In the genomic region with DNA sequence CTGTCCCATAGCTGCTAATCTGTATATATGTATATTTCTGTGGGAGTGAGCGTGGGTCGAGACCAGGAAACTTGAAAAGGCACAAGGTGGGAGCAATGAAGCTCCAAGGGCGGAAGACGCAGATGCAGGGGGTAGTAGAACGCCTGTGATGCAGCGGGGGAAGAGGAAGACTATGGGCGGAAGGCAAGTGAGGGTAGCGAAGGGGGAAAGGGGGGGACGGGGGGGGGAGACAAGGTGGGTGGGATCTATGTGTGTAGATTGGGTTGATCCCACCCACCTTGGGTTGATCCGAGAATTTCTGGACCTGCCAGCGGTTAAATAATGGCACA, we compare ENCODE assay signal across 9 mouse cellular contexts. TPM values are rescaled to one million over a fixed set of nuclear protein-coding genes. Genes with fewer than 3 reads are reported as not detected.
A peak's percentile ranks its signal among the peaks of the same experiment; 100 is the strongest.
DNase-seq lines count a peak whose midpoint lies in the region; ATAC-seq and TF ChIP-seq lines count a peak whose summit lies in the region.
"Had no signal": no experiment of that assay in that cellular context is flagged by ENCODE, and none has a peak within 500 bp of the region (broad histone marks: within the 10 kb centered on the region; RNA-seq: fewer than 3 reads in every experiment).

No protein-coding gene starts in this region.

- no peak for TF ChIP-seq EP300 in lung, postnatal 0 days (IDR thresholded peaks at IDR 0.05)

- no peak for DNase-seq in lung, postnatal 0 days (ENCODE audit: low spot score)
- no peak for DNase-seq in lung, postnatal 25 days (ENCODE audit: low spot score)
- no peak for DNase-seq in adrenal gland, postnatal 14 days
- DNase-seq in ovary, postnatal 36 days (ENCODE audit: low spot score), result no peak
- DNase-seq: kidney, postnatal 14 days had no signal

- H3K9me3 ChIP-seq in lung, postnatal 0 days (ENCODE audit: low read length), result no peaks in the 10 kb centered on the region
- no peaks in the 10 kb centered on the region for H3K9me3 ChIP-seq in forebrain, embryonic 16.5 days (ENCODE audit: control insufficient read depth, low read length)
- no peaks in the 10 kb centered on the region for H3K9me3 ChIP-seq in limb, embryonic 15.5 days

- no peak overlapping the region for H3K9ac ChIP-seq in lung, postnatal 0 days (replicated peaks; ENCODE audit: low read depth)
- no peak overlapping the region for H3K9ac ChIP-seq in forebrain, embryonic 16.5 days (replicated peaks; ENCODE audit: low read depth, low read length)
- H3K9ac ChIP-seq in limb, embryonic 15.5 days, result no peak overlapping the region

- no peak overlapping the region for H3K27ac ChIP-seq in lung, postnatal 0 days (ENCODE audit: low read length)
- no peak overlapping the region for H3K27ac ChIP-seq in forebrain, embryonic 16.5 days (ENCODE audit: low read length)
- no peak overlapping the region for H3K27ac ChIP-seq in limb, embryonic 15.5 days
- no peak overlapping the region for H3K27ac ChIP-seq in small intestine, adult 2 months (ENCODE audit: insufficient read depth, low read depth, low read length)

- H3K4me3 ChIP-seq in lung, postnatal 0 days (ENCODE audit: low read depth, low read length), result no peak overlapping the region; the same call in 1 of the 2 replicates
- no peak overlapping the region for H3K4me3 ChIP-seq in forebrain, embryonic 16.5 days (replicated peaks; ENCODE audit: low read length)
- H3K4me3 ChIP-seq in limb, embryonic 15.5 days, result peak overlapping the region; percentile 26
- H3K4me3 ChIP-seq in small intestine, adult 2 months (ENCODE audit: low read depth, low read length), result peak overlapping the region; percentile 24; the same call in 1 of the 2 replicates
- H3K4me3 ChIP-seq: megakaryocyte, embryonic 14.5 days had no signal

- TF ChIP-seq POLR2A in small intestine, adult 2 months (IDR thresholded peaks at IDR 0.05; ENCODE audit: low read depth, low read length), result no peak

- peak overlapping the region; percentile 44 for H3K4me2 ChIP-seq in lung, postnatal 0 days (replicated peaks; ENCODE audit: low read depth, low read length)
- H3K4me2 ChIP-seq in forebrain, embryonic 16.5 days (ENCODE audit: low read length), result peak overlapping the region; percentile 57
- H3K4me2 ChIP-seq in limb, embryonic 15.5 days, result peak overlapping the region; percentile 40; the same call in 1 of the 2 replicates

- no peaks in the 10 kb centered on the region for H3K36me3 ChIP-seq in lung, postnatal 0 days (ENCODE audit: insufficient read depth, low read length)
- H3K36me3 ChIP-seq in forebrain, embryonic 16.5 days (ENCODE audit: control insufficient read depth, insufficient read depth), result no peaks in the 10 kb centered on the region
- H3K36me3 ChIP-seq in limb, embryonic 15.5 days, result no peaks in the 10 kb centered on the region
- H3K36me3 ChIP-seq in small intestine, adult 2 months (ENCODE audit: control insufficient read depth, insufficient read depth, low read length), result no peaks in the 10 kb centered on the region

- WGBS in lung, postnatal 0 days, result 42% methylated on average over 11 of the region's 11 CpGs
- 20% methylated on average over 11 of the region's 11 CpGs for WGBS in forebrain, embryonic 16.5 days
- WGBS in limb, embryonic 15.5 days, result 17% methylated on average over 11 of the region's 11 CpGs
- WGBS in small intestine, adult 2 months, result 59% methylated on average over 11 of the region's 11 CpGs

- no peaks in the 10 kb centered on the region for H3K27me3 ChIP-seq in lung, postnatal 0 days (replicated peaks; ENCODE audit: insufficient read depth, low read length)
- H3K27me3 ChIP-seq in forebrain, embryonic 16.5 days (replicated peaks; ENCODE audit: control insufficient read depth, insufficient read depth, low read length), result no peaks in the 10 kb centered on the region
- H3K27me3 ChIP-seq in limb, embryonic 15.5 days, result peaks cover 21% of the 10 kb centered on the region; the same call in 1 of the 2 replicates
- H3K27me3 ChIP-seq in small intestine, adult 2 months (ENCODE audit: control insufficient read depth, insufficient read depth, low read length), result no peaks in the 10 kb centered on the region

- no peaks in the 10 kb centered on the region for H3K4me1 ChIP-seq in lung, postnatal 0 days (ENCODE audit: insufficient read depth, low read depth, low read length)
- H3K4me1 ChIP-seq in forebrain, embryonic 16.5 days (replicated peaks; ENCODE audit: control insufficient read depth, insufficient read depth, low read length), result peaks cover 10% of the 10 kb centered on the region
- H3K4me1 ChIP-seq in limb, embryonic 15.5 days, result peaks cover 17% of the 10 kb centered on the region
- H3K4me1 ChIP-seq in small intestine, adult 2 months (ENCODE audit: control insufficient read depth, insufficient read depth, insufficient read length, low read length), result no peaks in the 10 kb centered on the region

- no peak for TF ChIP-seq CTCF in lung, postnatal 0 days (IDR thresholded peaks at IDR 0.05)
- no peak for TF ChIP-seq CTCF in small intestine, adult 2 months (IDR thresholded peaks at IDR 0.05; ENCODE audit: extremely low read depth, insufficient read length, insufficient replicate concordance, low read depth, low read length)

- 0 out of 2 replicates have a peak, but pooled peaks have one; percentile 19 for ATAC-seq in lung, postnatal 0 days
- ATAC-seq in forebrain, embryonic 16.5 days, result no peak
- no peak for ATAC-seq in limb, embryonic 15.5 days (ENCODE audit: insufficient number of reproducible peaks, low FRiP score, low TSS enrichment, low read depth)

RNA-seq across cellular contexts. Expression of a gene that starts 5.8 kb away (rescaled TPM):
- not detected in 2 replicates for polyA plus RNA-seq in lung, postnatal 0 days (2015; fragmentation: Nextera tagmentation; extraction: Ambion mirVana)
- polyA plus RNA-seq in forebrain, embryonic 16.5 days (2015; fragmentation: Nextera tagmentation; extraction: Ambion mirVana), result 0.25 and 0.60 TPM in 2 replicates
- 0.17 TPM in 1 of 2 replicates, not detected in the other for polyA plus RNA-seq in limb, embryonic 15.5 days (2015; fragmentation: Nextera tagmentation; extraction: Ambion mirVana)
- not detected in 2 replicates for polyA plus RNA-seq in small intestine, adult 2 months (2012; rRNA removed)
- total RNA-seq in adrenal gland, postnatal 14 days (2021), result 0.26 TPM in 1 of 2 replicates, not detected in the other

RNA-seq across cellular contexts. Expression of a gene that starts 14.5 kb away (rescaled TPM):
- polyA plus RNA-seq in lung, postnatal 0 days (2015; fragmentation: Nextera tagmentation; extraction: Ambion mirVana), result 2.7 TPM in 2 replicates
- polyA plus RNA-seq in forebrain, embryonic 16.5 days (2015; fragmentation: Nextera tagmentation; extraction: Ambion mirVana), result 3.4 and 3.9 TPM in 2 replicates
- 3.4 TPM in 2 replicates for polyA plus RNA-seq in limb, embryonic 15.5 days (2015; fragmentation: Nextera tagmentation; extraction: Ambion mirVana)
- 15.7 and 41.4 TPM in 2 replicates for polyA plus RNA-seq in small intestine, adult 2 months (2012; rRNA removed)
- total RNA-seq in adrenal gland, postnatal 14 days (2021), result 13.7 and 16.2 TPM in 2 replicates

RNA-seq across cellular contexts. Expression of a gene that starts 21.3 kb away (rescaled TPM):
- 1.1 and 2.3 TPM in 2 replicates for polyA plus RNA-seq in lung, postnatal 0 days (2015; fragmentation: Nextera tagmentation; extraction: Ambion mirVana)
- 32.0 and 38.3 TPM in 2 replicates for polyA plus RNA-seq in forebrain, embryonic 16.5 days (2015; fragmentation: Nextera tagmentation; extraction: Ambion mirVana)
- 2.5 and 3.7 TPM in 2 replicates for polyA plus RNA-seq in limb, embryonic 15.5 days (2015; fragmentation: Nextera tagmentation; extraction: Ambion mirVana)
- 4.3 and 6.2 TPM in 2 replicates for polyA plus RNA-seq in small intestine, adult 2 months (2012; rRNA removed)
- 6.6 and 8.1 TPM in 2 replicates for total RNA-seq in adrenal gland, postnatal 14 days (2021)

RNA-seq across cellular contexts. Expression of a gene that starts 23.5 kb away (rescaled TPM):
- 0.53 and 0.57 TPM in 2 replicates for polyA plus RNA-seq in lung, postnatal 0 days (2015; fragmentation: Nextera tagmentation; extraction: Ambion mirVana)
- polyA plus RNA-seq in forebrain, embryonic 16.5 days (2015; fragmentation: Nextera tagmentation; extraction: Ambion mirVana), result 0.52 and 0.92 TPM in 2 replicates
- 0.86 and 1.0 TPM in 2 replicates for polyA plus RNA-seq in limb, embryonic 15.5 days (2015; fragmentation: Nextera tagmentation; extraction: Ambion mirVana)
- polyA plus RNA-seq in small intestine, adult 2 months (2012; rRNA removed), result 13.4 and 15.5 TPM in 2 replicates
- total RNA-seq in adrenal gland, postnatal 14 days (2021), result 55.7 and 67.9 TPM in 2 replicates

RNA-seq across cellular contexts. Expression of a gene that starts 25.1 kb away (rescaled TPM):
- 1.4 and 1.7 TPM in 2 replicates for polyA plus RNA-seq in lung, postnatal 0 days (2015; fragmentation: Nextera tagmentation; extraction: Ambion mirVana)
- polyA plus RNA-seq in forebrain, embryonic 16.5 days (2015; fragmentation: Nextera tagmentation; extraction: Ambion mirVana), result 0.34 and 0.39 TPM in 2 replicates
- 15.6 and 21.9 TPM in 2 replicates for polyA plus RNA-seq in limb, embryonic 15.5 days (2015; fragmentation: Nextera tagmentation; extraction: Ambion mirVana)
- polyA plus RNA-seq in small intestine, adult 2 months (2012; rRNA removed), result 3.3 and 4.5 TPM in 2 replicates
- 3.9 and 5.0 TPM in 2 replicates for total RNA-seq in adrenal gland, postnatal 14 days (2021)

Comparison
In these comparisons a context has a peak if more than half of its experiments do, and no peak if none do; other contexts are left out.
1. H3K4me3 ChIP-seq: peak in limb, embryonic 15.5 days (single experiment) and small intestine, adult 2 months (single experiment); none in lung, postnatal 0 days (single experiment) and forebrain, embryonic 16.5 days (single experiment).
2. Peak in every context shown above with its lines, with median percentiles within 50 percentile points of each other: H3K4me2 ChIP-seq.